Mouse (Mus musculus) spleen, postnatal 14 days (tissue): ENCODE data around the gene Zfp597.
A peak's percentile ranks its signal among the peaks of the same experiment; 100 is the strongest.
"Not testable (repeated sequence)": the region's sequence is repeated elsewhere in the genome, so short reads cannot be mapped to it uniquely, and the experiment has no call there.

ENCODE experiments used
- DNase-seq, 2 experiments: peaks; one replicate each; pipeline ENCODE4 v3.0.0; 2021 to 2022; ENCODE audit warnings: low spot score in 2 of 2

The Zfp597 gene

GRCm38 (mm10) chr16:3855776-3856175 is 28.6 kb downstream of the Zfp597 start:
- DNase-seq, result no peak

GRCm38 (mm10) chr16:3854437-3855182 is 29.8 kb downstream of the Zfp597 start:
- DNase-seq, result no peak

GRCm38 (mm10) chr16:3852586-3852985 is 31.8 kb downstream of the Zfp597 start:
- no peak for DNase-seq

GRCm38 (mm10) chr16:3851301-3851700 is 33.1 kb downstream of the Zfp597 start:
- DNase-seq, result not testable (repeated sequence)

GRCm38 (mm10) chr16:3848416-3848815 is 35.9 kb downstream of the Zfp597 start:
- DNase-seq, result no peak

- no peak for DNase-seq
Observed at GRCm38 (mm10) chr16:3847871-3848270, 36.5 kb downstream of the Zfp597 start.

- peak; percentile 77 to 87 for DNase-seq
Observed at GRCm38 (mm10) chr16:3846711-3847518, 37.4 kb downstream of the Zfp597 start, which contains the start of gene Zfp174. Zfp174 (plus strand) TSS chr16:3847268.

- no peak for DNase-seq
Observed at GRCm38 (mm10) chr16:3843796-3844195, 40.6 kb downstream of the Zfp597 start.

- DNase-seq, result no peak
Observed at GRCm38 (mm10) chr16:3842989-3843388, 41.4 kb downstream of the Zfp597 start.

- DNase-seq, result no peak
Observed at GRCm38 (mm10) chr16:3839157-3839885, 45.0 kb downstream of the Zfp597 start.

- DNase-seq, result no peak
Observed at GRCm38 (mm10) chr16:3835461-3835860, 48.9 kb downstream of the Zfp597 start.

GRCm38 (mm10) chr16:3830588-3831109 is 53.7 kb downstream of the Zfp597 start, which contains the start of gene Olfr15:
Olfr15 (plus strand) TSS chr16:3830878.
- no peak for DNase-seq

GRCm38 (mm10) chr16:3829727-3830126 is 54.6 kb downstream of the Zfp597 start:
- no peak for DNase-seq

GRCm38 (mm10) chr16:3828021-3828420 is 56.3 kb downstream of the Zfp597 start:
- no peak for DNase-seq

GRCm38 (mm10) chr16:3820202-3820601 is 64.2 kb downstream of the Zfp597 start:
- DNase-seq, result no peak

- peak in 1 of 2 experiments; percentile 6 for DNase-seq
Observed at GRCm38 (mm10) chr16:3814667-3815066, 69.7 kb downstream of the Zfp597 start.
